Mouse (Mus musculus): ENCODE results near the gene Myo15. TPM values are rescaled to one million over a fixed set of nuclear protein-coding genes. Genes with fewer than 3 reads are reported as not detected.
A peak's percentile ranks its signal among the peaks of the same experiment; 100 is the strongest.

Myo15 gene
- polyA plus RNA-seq, 1 experiment from 2014 or later, result 0.04 TPM

DNA sequence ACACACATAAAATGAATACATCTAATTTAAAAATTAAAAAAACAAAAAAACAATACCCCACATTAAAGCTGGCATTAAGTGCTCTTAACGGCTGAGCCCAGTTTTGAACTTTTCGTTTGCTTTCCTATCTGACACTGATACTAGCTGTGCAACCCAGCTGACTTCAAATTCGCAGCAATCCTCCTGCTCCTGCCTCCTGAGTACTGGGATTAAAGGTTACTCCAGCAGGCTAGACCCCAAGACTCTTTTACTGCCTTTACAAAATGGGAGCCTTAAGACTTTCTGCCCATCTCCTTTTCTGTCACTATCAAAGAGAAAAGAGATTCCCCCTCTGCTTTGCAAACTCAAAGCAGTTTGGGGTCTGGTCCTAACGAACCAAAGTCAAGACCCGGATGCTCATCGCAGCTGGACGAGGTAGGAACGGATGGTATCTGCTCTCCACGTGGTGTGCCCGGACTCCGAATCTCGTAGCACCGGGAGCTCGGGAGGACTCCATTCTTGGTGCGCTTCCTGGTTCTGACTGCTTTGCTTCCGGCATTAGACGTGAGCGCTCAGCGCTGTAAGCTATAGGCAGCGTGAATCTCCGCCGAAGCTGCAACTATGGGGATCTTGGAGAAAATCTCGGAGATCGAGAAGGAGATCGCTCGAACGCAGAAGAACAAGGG lies 14.9 kb upstream of the Myo15 start, which contains the start of gene Drg2:
TSS of gene Drg2 (plus strand) at position 512 of the 665 bp plus-strand sequence.
- H3K36me3 ChIP-seq, result peaks cover 29% of the 10 kb centered on the region
- H3K27me3 ChIP-seq (replicated peaks), result 0 out of 2 replicates have a peak, but pooled peaks cover 8% of the 10 kb centered on the region
- ATAC-seq (ENCODE audit: insufficient number of reproducible peaks, low FRiP score), result peak; percentile 78
- peak within 1 kb of the TSS; percentile 86 for H3K4me3 ChIP-seq
- no peaks in the 10 kb centered on the region for H3K9me3 ChIP-seq (replicated peaks)
- 4% methylated on average over 27 of the region's 27 CpGs for WGBS
- H3K9ac ChIP-seq, result peak within 1 kb of the TSS; percentile 93
- peak within 1 kb of the TSS; percentile 96 for H3K4me2 ChIP-seq
- no peak within 1 kb of the TSS for H3K27ac ChIP-seq (ENCODE audit: poor library complexity, severe bottlenecking)
- H3K4me1 ChIP-seq (replicated peaks), result peaks cover 11% of the 10 kb centered on the region

DNA sequence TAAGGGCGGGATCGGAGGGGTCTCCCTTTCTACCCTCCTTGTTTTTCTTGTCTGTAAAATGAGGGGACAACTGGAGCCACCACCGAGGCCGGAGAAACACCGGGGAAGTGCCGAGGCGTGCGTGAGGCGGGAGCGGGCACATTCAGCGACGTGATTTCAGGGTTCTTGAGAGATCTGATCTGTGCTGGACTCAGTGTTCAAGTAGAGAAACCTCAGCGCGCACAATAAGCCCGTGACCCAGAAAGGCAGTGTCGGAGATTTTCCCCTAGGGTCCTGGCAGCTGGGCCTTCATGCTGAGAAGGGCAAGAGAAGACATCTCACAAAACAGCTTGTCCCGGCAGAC lies 14.4 kb upstream of the Myo15 start:
- Histone ChIP-seq H3K36me3 (peaks cover 34% of the 10 kb centered on the region), H3K9ac (peak overlapping the region; percentile 93), H3K4me3 (peak overlapping the region; percentile 86), H3K27me3 (replicated peaks) (0 out of 2 replicates have a peak, but pooled peaks cover 8% of the 10 kb centered on the region), H3K4me1 (replicated peaks) (peaks cover 11% of the 10 kb centered on the region), H3K27ac (ENCODE audit: poor library complexity, severe bottlenecking) (no peak overlapping the region), H3K4me2 (peak overlapping the region; percentile 96), H3K9me3 (replicated peaks) (no peaks in the 10 kb centered on the region)
- peak; percentile 34; the same call in 1 of the 2 replicates for ATAC-seq (ENCODE audit: insufficient number of reproducible peaks, low FRiP score)
- under 1% methylated on average over 17 of the region's 17 CpGs for WGBS

DNA sequence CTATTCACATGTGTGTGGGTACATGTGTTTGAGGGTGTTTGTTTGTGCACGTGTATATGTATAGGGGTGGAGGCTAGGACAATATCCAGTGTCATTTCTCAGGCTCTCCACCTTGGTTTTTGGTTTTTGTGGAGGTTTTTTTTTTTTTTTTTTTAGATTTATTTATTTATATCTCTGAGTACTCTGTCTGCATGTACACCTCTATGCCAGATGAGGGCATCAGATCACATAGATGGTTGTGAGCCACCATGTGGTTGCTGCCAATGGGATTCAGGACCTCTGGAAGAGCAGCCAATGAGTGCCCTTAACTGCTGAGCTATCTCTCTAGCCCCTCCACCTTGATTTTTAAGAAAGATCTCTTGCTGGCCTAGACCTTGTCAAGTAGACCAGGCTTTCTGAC lies 11.2 kb upstream of the Myo15 start:
- Histone ChIP-seq H3K4me1 (replicated peaks) (peaks cover 11% of the 10 kb centered on the region), H3K4me2 (no peak overlapping the region), H3K27ac (ENCODE audit: poor library complexity, severe bottlenecking) (no peak overlapping the region), H3K9me3 (replicated peaks) (no peaks in the 10 kb centered on the region), H3K36me3 (peaks cover 67% of the 10 kb centered on the region), H3K4me3 (no peak overlapping the region), H3K27me3 (replicated peaks) (no peaks in the 10 kb centered on the region), H3K9ac (no peak overlapping the region)
- 82% methylated on average over 1 of the region's 1 CpGs for WGBS
- no peak for ATAC-seq (ENCODE audit: insufficient number of reproducible peaks, low FRiP score)

DNA sequence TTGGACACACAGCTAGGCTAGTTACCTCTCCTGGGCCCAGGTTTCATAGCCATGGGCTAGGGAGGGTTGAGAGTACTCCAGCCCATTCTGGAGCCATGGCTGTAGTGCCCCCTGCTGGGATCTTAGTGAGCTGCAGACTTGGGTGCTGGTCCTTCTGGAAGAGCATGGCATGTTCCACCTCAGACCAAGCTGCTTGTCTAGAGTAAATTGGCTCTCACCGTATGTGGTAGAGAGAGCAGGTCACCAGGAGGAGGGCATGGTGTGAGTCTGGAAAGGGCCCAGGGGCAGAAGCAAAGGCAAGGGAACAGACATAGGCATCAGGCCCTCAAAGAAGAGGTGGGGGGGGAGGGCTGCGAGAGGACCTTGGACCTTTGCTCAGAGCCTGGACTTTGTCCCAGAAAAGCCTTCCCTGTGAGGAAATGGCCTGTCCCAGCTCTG lies 3.2 kb upstream of the Myo15 start:
- no peaks in the 10 kb centered on the region for H3K4me1 ChIP-seq (replicated peaks)
- no peak overlapping the region for H3K9ac ChIP-seq
- H3K9me3 ChIP-seq (replicated peaks), result no peaks in the 10 kb centered on the region
- no peak for ATAC-seq (ENCODE audit: insufficient number of reproducible peaks, low FRiP score)
- no peaks in the 10 kb centered on the region for H3K27me3 ChIP-seq (replicated peaks)
- no peak overlapping the region for H3K4me3 ChIP-seq
- H3K27ac ChIP-seq (ENCODE audit: poor library complexity, severe bottlenecking), result no peak overlapping the region
- WGBS, result 94% methylated on average over 2 of the region's 2 CpGs
- no peak overlapping the region for H3K4me2 ChIP-seq
- peaks cover 93% of the 10 kb centered on the region for H3K36me3 ChIP-seq

DNA sequence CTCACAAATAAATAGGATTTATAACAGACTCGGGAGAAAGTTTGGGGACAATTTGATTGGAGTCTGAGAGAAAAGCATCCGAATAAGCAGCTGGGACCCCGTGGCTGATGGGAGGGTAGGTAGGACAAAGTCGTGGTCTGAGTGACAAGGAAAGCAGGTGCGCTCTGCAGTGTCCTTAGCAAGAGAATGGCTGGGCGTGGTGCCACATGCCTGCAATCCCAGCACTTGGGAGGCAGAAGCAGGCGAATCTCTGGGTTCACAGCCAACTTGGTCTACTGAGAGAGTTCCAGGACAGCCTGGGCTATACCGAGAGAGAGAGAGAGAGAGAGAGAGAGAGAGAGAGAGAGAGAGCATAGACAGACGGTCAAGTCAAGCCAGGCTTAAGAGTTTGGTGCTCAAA lies 1.6 kb downstream of the Myo15 start:
- no peaks in the 10 kb centered on the region; the same call in 1 of the 2 replicates for H3K9me3 ChIP-seq (replicated peaks)
- no peak overlapping the region for H3K4me3 ChIP-seq
- H3K9ac ChIP-seq, result no peak overlapping the region
- ATAC-seq (ENCODE audit: insufficient number of reproducible peaks, low FRiP score), result no peak
- no peak overlapping the region for H3K4me2 ChIP-seq
- H3K36me3 ChIP-seq, result peaks cover 48% of the 10 kb centered on the region
- no peak overlapping the region for H3K27ac ChIP-seq (ENCODE audit: poor library complexity, severe bottlenecking)
- H3K4me1 ChIP-seq (replicated peaks), result peaks cover 14% of the 10 kb centered on the region; the same call in 1 of the 2 replicates
- 80% methylated on average over 9 of the region's 9 CpGs for WGBS
- H3K27me3 ChIP-seq (replicated peaks), result no peaks in the 10 kb centered on the region

DNA sequence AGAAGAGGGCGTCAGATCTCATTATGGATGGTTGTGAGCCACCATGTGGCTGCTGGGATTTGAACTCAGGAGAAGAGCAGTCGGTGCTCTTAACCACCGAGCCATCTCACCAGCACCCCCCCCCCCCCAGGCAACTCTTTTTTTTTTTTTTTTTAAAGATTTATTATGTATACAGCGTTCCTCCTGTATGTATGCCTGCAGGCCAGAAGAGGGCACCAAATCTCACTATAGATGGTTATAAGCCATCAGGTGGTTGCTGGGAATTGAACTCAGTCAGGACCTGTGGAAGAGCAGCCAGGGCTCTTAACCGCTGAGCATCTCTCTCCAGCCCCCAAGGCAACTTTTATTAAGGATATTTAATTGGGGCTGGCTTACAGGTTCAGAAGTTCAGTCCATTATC lies 5.4 kb downstream of the Myo15 start:
- WGBS, result 83% methylated on average over 5 of the region's 5 CpGs
- H3K9me3 ChIP-seq (replicated peaks), result no peaks in the 10 kb centered on the region; the same call in 1 of the 2 replicates
- no peak overlapping the region for H3K27ac ChIP-seq (ENCODE audit: poor library complexity, severe bottlenecking)
- ATAC-seq (ENCODE audit: insufficient number of reproducible peaks, low FRiP score), result no peak
- H3K27me3 ChIP-seq (replicated peaks), result peaks cover 14% of the 10 kb centered on the region
- H3K4me1 ChIP-seq (replicated peaks), result peaks cover 25% of the 10 kb centered on the region; the same call in 1 of the 2 replicates
- H3K9ac ChIP-seq, result no peak overlapping the region
- peaks cover 12% of the 10 kb centered on the region for H3K36me3 ChIP-seq
- no peak overlapping the region for H3K4me2 ChIP-seq
- no peak overlapping the region for H3K4me3 ChIP-seq

DNA sequence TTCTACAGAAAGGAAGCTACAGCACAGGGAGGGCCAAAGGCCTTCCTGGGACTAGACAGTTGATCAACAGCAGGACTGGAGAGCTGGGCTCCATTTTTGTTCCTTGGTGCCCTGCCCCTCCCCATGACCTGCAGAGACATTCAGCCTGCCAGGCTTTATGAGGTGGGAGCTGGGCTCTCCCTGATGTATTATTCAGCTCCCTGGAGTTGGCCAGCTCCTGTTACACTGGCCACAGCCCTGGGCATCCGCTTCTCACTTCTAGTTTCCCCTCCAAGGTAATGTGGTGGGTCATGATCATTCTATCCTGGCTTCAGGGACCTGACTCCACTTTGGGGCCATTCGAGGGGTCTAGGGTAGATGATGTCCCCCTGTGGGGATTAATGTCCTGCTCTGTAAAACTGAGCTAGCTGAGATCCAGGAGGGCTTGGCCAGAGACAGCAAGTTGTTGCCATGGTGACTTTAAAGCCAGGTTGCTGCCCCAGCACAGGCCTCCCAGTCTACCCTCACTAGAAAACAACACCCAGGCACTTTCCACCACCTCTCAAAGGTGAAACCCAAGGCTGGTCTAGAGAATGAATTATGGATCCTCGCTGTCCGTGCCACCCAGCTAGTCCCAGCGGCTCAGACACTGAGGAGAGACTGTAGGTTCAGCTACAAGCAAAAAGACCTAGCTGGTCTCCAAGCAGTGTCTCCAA lies 6.7 kb downstream of the Myo15 start:
- WGBS, result 86% methylated on average over 5 of the region's 5 CpGs
- Histone ChIP-seq H3K27ac (ENCODE audit: poor library complexity, severe bottlenecking) (no peak overlapping the region), H3K4me1 (replicated peaks) (peaks cover 25% of the 10 kb centered on the region; the same call in 1 of the 2 replicates), H3K9ac (no peak overlapping the region), H3K27me3 (replicated peaks) (peaks cover 27% of the 10 kb centered on the region), H3K36me3 (0 out of 2 replicates have a peak, but pooled peaks cover 3% of the 10 kb centered on the region), H3K4me2 (no peak overlapping the region), H3K4me3 (no peak overlapping the region), H3K9me3 (replicated peaks) (no peaks in the 10 kb centered on the region; the same call in 1 of the 2 replicates)
- no peak for ATAC-seq (ENCODE audit: insufficient number of reproducible peaks, low FRiP score)

DNA sequence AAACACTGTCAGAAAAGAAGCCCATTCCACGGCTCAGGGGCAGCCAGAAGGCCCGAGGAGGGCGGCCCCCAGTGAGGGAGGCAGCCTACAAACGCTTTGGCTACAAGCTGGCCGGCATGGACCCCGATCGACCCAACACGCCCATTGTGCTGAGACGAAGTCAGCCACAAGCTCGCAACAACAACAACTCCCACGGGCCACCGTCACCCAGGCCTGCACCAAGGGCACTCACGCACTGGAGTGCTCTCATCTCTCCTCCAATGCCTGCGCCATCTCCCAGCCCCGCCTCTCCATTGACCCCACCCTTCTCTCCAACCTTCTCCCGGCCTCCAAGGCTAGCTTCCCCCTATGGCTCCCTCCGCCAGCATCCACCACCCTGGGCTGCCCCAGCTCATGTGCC lies 9.0 kb downstream of the Myo15 start:
- peak overlapping the region; percentile 18; the same call in 1 of the 2 replicates for H3K4me3 ChIP-seq
- no peak overlapping the region for H3K9ac ChIP-seq
- H3K4me2 ChIP-seq, result peak overlapping the region; percentile 62
- no peaks in the 10 kb centered on the region; the same call in 1 of the 2 replicates for H3K9me3 ChIP-seq (replicated peaks)
- H3K27ac ChIP-seq (ENCODE audit: poor library complexity, severe bottlenecking), result no peak overlapping the region
- peaks cover 10% of the 10 kb centered on the region; the same call in 1 of the 2 replicates for H3K4me1 ChIP-seq (replicated peaks)
- peak; percentile 60; the same call in 1 of the 2 replicates for ATAC-seq (ENCODE audit: insufficient number of reproducible peaks, low FRiP score)
- H3K27me3 ChIP-seq (replicated peaks), result peaks cover 35% of the 10 kb centered on the region
- H3K36me3 ChIP-seq, result no peaks in the 10 kb centered on the region
- 19% methylated on average over 17 of the region's 17 CpGs for WGBS

DNA sequence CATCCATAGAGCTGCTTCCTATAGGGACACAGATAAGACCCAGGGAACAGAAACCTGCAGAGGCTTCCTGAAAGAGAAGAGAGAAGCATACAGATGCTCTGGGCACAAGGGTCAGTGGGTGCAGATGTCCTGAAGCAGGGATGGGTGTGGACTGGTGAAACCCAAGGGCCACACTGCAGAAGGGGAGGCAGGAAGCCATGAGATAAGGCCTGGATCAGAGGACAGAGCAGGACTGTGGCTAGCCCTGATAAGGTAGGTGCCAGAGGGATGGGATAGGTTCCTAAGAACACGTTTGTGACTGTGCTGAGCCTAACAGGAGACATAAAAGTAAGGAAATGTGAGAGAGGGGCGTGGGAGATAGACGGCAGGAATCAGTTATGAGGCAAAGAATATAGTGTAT lies 17.1 kb downstream of the Myo15 start:
- Histone ChIP-seq H3K27ac (ENCODE audit: poor library complexity, severe bottlenecking) (no peak overlapping the region), H3K4me2 (no peak overlapping the region), H3K36me3 (no peaks in the 10 kb centered on the region), H3K9me3 (replicated peaks) (no peaks in the 10 kb centered on the region), H3K4me3 (no peak overlapping the region), H3K4me1 (replicated peaks) (no peaks in the 10 kb centered on the region), H3K9ac (no peak overlapping the region), H3K27me3 (replicated peaks) (0 out of 2 replicates have a peak, but pooled peaks cover 8% of the 10 kb centered on the region)
- peak; percentile 80 for ATAC-seq (ENCODE audit: insufficient number of reproducible peaks, low FRiP score)
- WGBS, result 36% methylated on average over 3 of the region's 3 CpGs

DNA sequence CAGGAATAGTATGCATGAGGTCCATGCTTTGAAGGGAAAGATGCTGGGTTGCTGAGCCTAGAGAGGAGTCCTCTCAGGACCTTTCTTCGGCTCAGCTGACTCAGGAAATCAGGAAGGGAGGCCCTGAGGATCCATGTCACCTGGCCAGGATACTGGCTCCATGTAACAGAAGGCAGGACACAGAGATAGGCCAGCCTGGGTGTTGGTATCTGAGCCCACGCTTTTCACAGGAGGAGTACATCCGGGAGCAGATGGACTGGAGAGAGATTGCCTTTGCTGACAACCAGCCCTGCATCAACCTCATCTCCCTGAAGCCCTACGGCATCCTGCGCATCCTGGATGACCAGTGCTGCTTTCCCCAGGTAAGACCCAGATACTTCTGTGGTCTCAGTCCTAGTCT lies 23.6 kb downstream of the Myo15 start:
- no peak overlapping the region for H3K9ac ChIP-seq
- no peak overlapping the region for H3K4me3 ChIP-seq
- no peaks in the 10 kb centered on the region for H3K9me3 ChIP-seq (replicated peaks)
- H3K27ac ChIP-seq (ENCODE audit: poor library complexity, severe bottlenecking), result no peak overlapping the region
- H3K4me2 ChIP-seq, result no peak overlapping the region
- no peak for ATAC-seq (ENCODE audit: insufficient number of reproducible peaks, low FRiP score)
- no peaks in the 10 kb centered on the region for H3K36me3 ChIP-seq
- H3K27me3 ChIP-seq (replicated peaks), result peaks cover 28% of the 10 kb centered on the region
- WGBS, result 85% methylated on average over 5 of the region's 5 CpGs
- no peaks in the 10 kb centered on the region for H3K4me1 ChIP-seq (replicated peaks)

DNA sequence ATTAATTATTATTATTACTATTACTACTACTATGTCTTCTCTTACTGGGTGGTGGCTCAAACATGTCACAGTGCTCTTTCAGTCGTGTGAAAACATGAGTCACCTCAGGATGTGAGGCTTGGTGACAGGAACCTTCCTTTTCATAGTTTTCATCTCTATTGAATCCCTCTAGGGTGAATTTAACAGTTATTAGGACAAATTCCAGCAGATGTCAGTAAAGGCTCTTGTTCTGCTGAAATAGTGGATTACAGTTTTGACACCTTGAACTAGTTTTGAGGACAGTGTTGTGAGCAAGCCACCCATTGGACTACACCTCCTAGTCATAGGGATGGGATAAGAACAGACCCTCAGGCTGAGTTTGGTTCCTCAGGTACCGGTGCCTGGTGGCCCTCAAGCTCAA lies 26.6 kb downstream of the Myo15 start:
- H3K4me1 ChIP-seq (replicated peaks), result no peaks in the 10 kb centered on the region
- no peak overlapping the region for H3K27ac ChIP-seq (ENCODE audit: poor library complexity, severe bottlenecking)
- H3K36me3 ChIP-seq, result no peaks in the 10 kb centered on the region
- H3K4me2 ChIP-seq, result no peak overlapping the region
- no peak for ATAC-seq (ENCODE audit: insufficient number of reproducible peaks, low FRiP score)
- no peaks in the 10 kb centered on the region for H3K9me3 ChIP-seq (replicated peaks)
- peaks cover 37% of the 10 kb centered on the region for H3K27me3 ChIP-seq (replicated peaks)
- no peak overlapping the region for H3K9ac ChIP-seq
- WGBS, result 50% methylated on average over 2 of the region's 2 CpGs
- no peak overlapping the region for H3K4me3 ChIP-seq

All from heart, embryonic 12.5 days (tissue).